Mouse (Mus musculus) leukemia stem cell, adult 10-12 weeks (primary cell): ENCODE results near the gene Gm3448. TPM values are rescaled to one million over a fixed set of nuclear protein-coding genes. Genes with fewer than 3 reads are reported as not detected.

Experiments
- polyA plus RNA-seq: library from polyadenylated mRNA; stranded (reverse); fragments of >175 nt; gene quantifications from 2 replicates; pipeline ENCODE4 v1.2.3, GENCODE M21; 2012; ENCODE audit warnings: low replicate concordance

The Gm3448 gene
- polyA plus RNA-seq = 0.63 and 1.0 TPM in 2 replicates

GRCm38 (mm10) chr17:15041175-15041729 is at the start of gene Gm3448, which contains the start of the genes Ermard and Tcte3:
Gene Gm3448 (minus strand): TSS chr17:15041537.
Gene Ermard (plus strand): TSS chr17:15041208.
Gene Tcte3 (minus strand): TSS chr17:15041488.

GRCm38 (mm10) chr17:15009706-15010413 is 31.5 kb downstream of the Gm3448 start, which contains the start of gene Gm3435:
Gene Gm3435 (plus strand): TSS chr17:15010176.

GRCm38 (mm10) chr17:14978362-14979038 is 62.8 kb downstream of the Gm3448 start, which contains the start of the genes 9030025P20Rik and Gm3417:
Gene 9030025P20Rik (plus strand): TSS chr17:14978468.
Gene Gm3417 (minus strand): TSS chr17:14978790.

GRCm38 (mm10) chr17:14960951-14961556 is 80.3 kb downstream of the Gm3448 start, which contains the start of gene Phf10:
Gene Phf10 (minus strand): TSS chr17:14961273.

Other genes with a start within 250 kb of the Gm3448 start
- gene Wdr27, start 98.4 kb downstream of the Gm3448 start, polyA plus RNA-seq = 0.96 TPM in 1 of 2 replicates, not detected in the other
- 0.57 and 1.5 TPM in 2 replicates for gene 1600012H06Rik, start 98.4 kb downstream of the Gm3448 start, polyA plus RNA-seq
- 56.0 and 67.4 TPM in 2 replicates for gene Phf10, start 80.3 kb downstream of the Gm3448 start, polyA plus RNA-seq
- gene 9030025P20Rik, start 63.1 kb downstream of the Gm3448 start, polyA plus RNA-seq = 3.6 and 4.3 TPM in 2 replicates
- gene Gm3417, start 62.7 kb downstream of the Gm3448 start, polyA plus RNA-seq = 3.3 and 5.7 TPM in 2 replicates
- gene Gm3435, start 31.4 kb downstream of the Gm3448 start, polyA plus RNA-seq = 0.59 and 0.82 TPM in 2 replicates
- 1.7 and 3.6 TPM in 2 replicates for gene Ermard, start 329 bp downstream of the Gm3448 start, polyA plus RNA-seq
- gene Tcte3, start within 50 bp of the Gm3448 start, polyA plus RNA-seq = 0.79 TPM in 1 of 2 replicates, not detected in the other